Mouse (Mus musculus) mature B cell (primary cell): Measurements from ENCODE around the gene Msmp.
"Not testable (repeated sequence)": the region's sequence is repeated elsewhere in the genome, so short reads cannot be mapped to it uniquely, and the experiment has no call there.

Experiments used
- in situ Hi-C: fragments of 300-500 bp; cut with MboI; formaldehyde crosslinking; loops from 2 replicates; pipeline ENCODE4 v1.14.3; 2019

Msmp gene

DNA sequence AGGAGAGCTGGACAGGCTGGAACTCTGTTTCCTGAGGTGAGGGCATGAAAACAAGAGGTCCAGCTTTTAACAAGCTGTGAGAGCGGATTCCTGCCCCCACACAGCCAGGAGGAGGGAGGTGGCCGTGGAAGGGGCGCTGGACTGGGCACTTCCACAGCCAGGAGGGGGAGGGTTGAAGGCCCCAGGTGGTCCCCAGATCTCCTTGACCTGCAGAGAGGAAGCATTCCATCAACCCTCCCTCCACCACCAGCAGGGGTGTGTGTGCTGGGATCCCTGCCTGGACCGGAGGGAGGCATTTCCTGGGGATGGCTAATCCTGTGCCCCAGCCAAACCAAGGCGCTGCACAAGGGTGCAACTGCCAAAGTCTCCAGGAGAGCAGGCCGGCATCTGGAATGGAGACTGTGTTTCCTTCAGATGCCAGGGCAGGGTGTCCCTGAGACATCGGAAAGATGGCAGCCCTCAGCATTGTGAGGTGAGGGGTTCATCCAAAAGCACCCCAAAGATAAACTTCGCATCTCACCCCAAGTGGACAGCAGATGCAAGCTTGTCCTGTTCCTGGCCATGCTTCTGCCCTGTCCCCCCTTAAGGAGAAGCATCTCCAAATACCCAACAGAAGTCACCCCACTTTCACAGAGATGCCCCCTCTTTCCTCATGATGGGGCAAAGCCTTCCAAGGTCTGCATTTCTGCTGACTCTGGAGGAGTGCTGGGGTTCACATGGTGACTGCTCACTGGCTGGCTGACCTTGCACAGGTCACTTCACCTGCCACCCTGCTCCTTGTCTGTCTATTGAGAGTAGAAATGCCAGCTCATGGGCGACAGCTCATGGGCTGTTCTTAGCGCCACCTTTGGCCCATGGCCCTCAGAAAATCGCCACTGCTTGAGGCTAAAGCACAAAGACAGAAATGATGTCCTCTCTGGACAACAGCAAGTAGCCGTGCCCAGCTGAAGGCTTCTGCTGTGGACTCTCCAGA lies at the start of gene Msmp:
Msmp (minus strand) TSS at position 51 of the 973 bp plus-strand sequence.
- in situ Hi-C loops: no loop called here

DNA sequence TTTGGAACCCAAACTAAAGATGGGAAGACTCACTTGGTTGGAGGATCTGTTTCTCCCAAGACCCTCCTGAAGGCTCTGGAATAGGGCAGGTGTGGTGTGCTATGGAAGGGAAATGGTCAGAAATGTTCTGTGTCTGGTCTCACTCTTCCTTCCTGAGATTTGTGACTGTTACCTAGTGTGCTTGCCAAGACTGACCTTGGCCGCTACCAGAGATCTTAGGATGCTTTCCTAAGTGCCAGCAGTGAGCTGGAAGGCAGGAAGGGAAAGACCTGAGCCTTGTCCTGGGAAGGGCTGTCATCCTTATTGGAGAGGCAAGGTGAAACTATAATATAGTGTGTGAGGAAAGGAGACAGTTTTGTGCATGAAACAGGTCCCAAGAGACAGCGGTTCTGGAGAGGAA lies 49.4 kb upstream of the Msmp start:
- in situ Hi-C loops: no loop called here

DNA sequence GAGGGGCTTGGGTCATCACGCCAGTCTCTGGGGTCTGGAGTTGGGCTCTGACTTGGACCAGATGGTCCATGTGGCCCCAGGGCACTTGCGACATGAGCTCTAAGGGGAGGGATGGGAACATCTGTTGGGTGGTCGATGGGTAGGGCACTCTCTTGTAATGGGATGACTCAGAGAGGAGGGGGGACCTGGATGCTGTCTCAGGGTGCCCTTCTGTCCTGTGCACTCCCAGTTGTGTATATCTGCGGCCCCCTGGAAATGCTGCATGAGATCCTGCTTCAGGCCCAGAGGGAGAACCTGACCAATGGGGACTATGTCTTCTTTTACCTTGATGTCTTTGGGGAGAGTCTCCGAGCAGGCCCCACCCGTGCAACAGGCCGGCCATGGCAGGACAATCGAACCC lies 49.0 kb upstream of the Msmp start:
- in situ Hi-C loops: no loop called here

DNA sequence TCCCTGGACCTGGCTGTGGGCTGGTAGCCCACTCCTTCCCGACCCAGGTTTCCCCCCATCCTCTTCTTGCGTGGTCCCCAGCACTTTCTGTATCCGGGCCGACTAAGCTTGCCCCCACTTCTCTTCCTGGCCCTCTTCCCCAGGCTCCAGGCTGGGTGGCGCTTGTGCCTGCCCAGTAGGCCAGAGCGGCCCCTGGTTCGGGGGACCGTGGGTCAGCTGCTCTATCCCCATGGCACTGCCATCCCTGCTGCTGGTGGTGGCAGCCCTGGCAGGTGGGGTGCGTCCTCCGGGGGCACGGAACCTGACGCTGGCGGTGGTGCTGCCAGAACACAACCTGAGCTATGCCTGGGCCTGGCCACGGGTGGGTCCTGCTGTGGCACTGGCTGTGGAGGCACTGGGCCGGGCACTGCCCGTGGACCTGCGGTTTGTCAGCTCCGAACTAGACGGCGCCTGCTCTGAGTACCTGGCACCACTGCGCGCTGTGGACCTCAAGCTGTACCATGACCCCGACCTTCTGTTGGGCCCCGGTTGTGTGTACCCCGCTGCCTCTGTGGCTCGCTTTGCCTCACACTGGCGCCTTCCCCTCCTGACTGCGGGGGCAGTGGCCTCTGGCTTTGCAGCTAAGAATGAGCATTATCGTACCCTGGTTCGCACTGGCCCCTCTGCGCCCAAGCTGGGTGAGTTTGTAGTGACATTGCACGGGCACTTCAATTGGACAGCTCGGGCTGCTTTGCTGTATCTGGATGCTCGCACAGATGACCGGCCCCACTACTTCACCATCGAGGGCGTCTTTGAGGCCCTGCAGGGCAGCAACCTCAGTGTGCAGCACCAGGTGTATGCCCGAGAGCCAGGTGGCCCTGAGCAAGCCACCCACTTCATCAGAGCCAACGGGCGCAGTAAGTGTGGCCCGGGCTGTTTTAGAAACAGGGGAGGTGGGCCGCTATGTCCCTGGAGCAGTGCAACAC lies 47.9 kb upstream of the Msmp start:
- in situ Hi-C loops: no loop called here

DNA sequence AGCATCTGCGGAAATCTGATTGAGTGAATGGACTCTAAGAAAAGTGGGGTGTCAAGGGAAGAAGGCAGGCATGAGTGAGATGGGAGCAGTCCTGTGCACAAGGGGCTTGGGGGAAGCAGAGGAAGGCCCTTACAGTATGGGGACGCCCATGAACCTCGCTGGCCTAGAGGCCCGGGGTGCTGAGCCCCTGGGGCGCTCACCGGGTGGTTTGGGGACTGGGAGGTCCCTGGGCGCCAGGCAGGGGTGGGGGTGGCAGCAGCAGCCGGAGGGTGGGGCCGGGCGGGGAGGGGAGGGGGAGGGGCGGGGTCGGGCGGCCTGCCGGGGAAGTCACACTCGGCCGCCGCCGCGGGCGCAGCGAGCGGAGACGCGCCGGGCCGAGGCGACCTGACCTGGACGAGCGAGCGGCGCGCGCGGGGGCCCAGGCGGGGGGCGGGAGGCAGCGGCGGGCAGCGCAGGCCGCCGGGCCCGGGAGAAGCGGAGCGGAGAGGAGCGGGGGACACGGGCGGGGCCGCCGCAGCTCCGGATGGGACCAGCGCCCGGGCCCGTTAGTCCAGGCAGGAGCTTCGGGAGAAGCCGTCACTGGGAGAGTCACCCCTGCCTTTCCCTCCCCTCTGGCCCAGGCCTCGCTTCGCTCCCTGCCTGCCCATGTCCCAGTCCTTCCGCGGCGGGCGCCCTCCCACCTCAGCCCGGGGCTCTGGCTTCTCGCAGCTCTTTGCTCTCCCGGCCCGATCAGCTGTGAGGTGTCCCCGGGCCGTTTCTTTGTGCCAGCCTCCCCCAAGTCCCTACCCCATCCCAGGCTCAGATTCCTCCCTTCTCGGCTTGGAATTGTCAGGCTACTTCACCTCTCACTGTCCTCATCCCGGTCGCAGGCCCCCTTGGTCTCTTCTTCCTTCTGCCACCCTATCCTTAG lies 47.0 kb upstream of the Msmp start, which contains the start of gene Npr2:
Npr2 (plus strand) TSS at position 890 of the 910 bp plus-strand sequence.
- in situ Hi-C loops: no loop called here

DNA sequence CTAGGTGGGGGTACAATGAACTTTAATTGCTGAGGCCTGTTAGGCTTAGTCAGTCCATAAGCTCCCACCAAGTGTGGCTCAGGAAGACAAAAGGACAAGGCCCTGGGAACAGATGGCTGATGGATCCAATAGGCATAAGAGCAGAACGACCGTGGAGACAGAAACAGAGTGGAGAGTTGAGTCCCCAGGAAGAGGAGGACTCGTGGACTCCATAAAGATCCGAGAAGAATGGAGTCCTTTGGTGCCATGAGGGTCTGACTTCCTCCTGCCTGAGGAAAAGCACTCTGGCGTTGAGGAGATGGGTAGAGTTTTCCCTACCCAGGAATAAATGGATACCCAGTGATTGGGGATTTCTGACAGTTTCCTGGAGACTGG lies 46.4 kb upstream of the Msmp start:
- in situ Hi-C loops: no loop called here

DNA sequence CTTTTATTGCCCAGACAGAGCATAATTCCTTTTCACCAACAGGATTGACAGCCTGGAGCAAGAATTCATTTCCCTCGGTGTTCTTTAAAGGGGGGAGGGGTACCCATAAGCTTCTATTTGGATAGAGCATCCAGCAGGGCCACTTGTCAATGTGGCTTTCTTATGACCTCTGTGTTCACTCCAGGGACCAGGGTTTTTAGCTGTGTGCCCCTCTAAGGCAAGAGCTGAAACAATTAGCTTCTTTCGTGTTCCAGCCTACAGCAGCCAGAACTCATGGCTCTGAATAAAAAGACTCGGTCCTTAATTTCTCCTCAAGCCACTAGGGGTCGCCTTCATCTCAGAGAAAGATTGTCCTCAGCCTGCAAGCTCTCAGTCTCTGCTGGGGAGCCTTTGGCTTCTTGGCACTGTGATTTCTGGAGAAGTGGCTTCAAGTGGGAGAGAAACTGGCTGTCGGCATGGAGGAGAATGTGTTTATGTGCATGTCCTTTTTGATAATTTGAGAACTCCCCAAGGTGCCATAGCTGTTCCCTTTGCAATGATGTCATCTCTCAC lies 45.8 kb upstream of the Msmp start:
- in situ Hi-C loops: no loop called here

DNA sequence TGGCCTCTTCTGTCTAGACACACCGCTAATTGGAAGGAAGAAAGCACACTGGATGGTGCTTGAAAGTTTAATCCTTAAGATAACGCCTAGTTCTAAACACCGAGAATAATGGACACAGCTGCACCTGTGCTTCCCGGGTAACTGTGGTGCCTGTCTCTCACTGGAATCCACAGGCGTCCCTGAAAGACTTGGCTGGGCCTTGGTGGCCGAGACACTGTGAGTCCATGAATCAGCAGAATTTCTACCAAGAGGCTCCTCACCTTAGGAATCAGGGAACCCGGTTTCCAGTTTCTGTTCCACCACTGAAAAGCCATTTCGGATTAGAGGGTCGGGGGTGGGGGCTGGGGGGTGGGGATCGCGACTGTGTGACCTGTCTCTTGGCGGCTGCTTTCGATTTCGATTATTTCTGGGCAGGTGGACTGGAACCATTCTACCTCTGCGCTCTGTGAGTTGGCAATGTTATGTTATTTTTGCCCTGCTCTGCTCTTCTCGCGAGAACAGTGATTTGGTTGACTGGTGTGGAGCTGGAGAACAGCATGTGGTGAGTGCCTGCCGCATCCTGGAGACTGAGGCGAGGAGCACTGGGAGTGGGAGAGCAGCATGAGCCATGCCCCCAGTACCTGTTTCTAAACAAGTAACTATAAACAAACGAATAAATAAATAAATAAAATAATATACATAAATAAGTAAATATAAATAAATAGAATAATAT lies 45.0 kb upstream of the Msmp start:
- in situ Hi-C loops: no loop called here

DNA sequence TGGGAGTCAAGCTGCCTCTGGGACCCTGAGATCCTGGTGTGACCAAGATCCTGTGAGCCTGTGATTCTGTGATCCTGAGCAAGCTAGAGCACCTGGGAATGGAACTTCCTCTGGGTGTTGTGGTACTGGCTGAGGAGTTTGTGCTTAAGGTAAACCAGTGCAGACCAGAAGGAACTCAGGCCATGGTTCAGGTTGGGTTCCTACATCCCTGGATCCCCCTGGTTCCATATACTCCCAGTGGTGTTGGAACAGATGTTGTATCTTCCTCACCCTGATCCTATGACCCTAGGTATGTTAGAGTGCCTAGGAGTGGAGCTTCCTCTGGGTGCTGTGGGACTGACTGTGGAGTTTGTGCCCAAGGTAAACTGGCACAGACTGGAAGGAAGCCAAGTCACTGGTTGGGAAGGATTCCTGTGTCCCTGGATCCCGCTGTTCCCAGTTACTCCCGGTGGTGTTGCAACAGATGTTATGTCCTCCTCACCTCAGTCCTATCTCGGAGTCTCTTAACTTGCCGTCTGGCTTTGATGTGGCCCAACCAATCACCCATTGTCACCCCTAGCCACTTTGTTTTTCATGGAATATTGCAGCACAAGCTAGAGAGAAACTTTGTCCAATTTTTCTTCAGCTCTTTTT lies 36.0 kb upstream of the Msmp start:
- in situ Hi-C loops: no loop called here

DNA sequence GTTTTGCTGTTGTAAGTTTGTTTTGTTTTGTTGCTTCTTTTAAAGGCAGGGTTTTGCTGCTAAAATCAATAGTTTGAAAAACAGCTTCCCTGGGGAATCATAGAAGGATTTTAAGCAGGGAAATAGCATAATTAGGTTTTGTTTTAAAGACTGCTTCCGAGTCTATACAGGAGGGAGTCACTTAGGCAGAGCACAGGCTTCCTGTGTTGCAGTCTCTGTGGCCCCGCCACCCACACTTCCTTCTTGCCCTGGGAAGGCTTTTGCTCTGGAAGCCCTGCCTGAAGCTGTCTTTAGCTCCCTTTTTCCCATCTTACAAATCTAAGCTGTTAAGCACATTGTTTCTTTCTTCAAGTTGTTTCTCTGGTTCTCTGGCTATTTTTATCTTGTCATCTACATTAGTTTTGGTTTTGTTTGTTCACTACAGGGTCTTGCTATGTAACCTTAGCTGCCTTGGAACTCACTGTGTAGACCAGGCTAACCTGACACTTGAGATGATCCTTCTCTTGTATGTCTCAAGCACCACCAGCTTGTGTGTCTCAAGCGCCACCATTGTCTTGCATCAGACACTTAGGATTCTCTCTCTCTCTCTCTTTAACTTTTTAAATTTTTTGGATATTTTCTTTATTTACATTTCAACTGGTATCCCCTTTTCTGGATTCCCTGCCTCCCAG lies 28.9 kb upstream of the Msmp start:
- in situ Hi-C loops: no loop called here

DNA sequence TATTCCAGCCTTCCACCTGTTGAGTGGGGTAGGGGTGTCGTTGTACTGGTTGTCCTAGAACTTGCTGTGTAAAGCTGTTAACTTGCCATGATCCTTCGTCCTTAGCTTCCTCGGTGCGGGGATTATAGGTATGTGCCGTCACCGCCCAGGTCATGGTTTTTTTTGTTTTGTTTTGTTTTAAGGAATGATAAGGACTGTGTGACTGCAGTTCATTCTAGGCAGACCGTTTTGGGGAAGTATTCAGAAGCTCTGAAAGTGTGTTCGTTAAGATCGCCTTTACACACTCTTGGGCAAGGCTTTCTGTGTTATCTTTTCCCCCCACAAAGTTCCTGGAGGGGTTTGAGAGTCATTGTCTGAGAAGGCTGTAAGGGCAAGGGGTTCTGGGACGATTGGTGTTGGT lies 28.2 kb upstream of the Msmp start:
- in situ Hi-C loops: no loop called here

DNA sequence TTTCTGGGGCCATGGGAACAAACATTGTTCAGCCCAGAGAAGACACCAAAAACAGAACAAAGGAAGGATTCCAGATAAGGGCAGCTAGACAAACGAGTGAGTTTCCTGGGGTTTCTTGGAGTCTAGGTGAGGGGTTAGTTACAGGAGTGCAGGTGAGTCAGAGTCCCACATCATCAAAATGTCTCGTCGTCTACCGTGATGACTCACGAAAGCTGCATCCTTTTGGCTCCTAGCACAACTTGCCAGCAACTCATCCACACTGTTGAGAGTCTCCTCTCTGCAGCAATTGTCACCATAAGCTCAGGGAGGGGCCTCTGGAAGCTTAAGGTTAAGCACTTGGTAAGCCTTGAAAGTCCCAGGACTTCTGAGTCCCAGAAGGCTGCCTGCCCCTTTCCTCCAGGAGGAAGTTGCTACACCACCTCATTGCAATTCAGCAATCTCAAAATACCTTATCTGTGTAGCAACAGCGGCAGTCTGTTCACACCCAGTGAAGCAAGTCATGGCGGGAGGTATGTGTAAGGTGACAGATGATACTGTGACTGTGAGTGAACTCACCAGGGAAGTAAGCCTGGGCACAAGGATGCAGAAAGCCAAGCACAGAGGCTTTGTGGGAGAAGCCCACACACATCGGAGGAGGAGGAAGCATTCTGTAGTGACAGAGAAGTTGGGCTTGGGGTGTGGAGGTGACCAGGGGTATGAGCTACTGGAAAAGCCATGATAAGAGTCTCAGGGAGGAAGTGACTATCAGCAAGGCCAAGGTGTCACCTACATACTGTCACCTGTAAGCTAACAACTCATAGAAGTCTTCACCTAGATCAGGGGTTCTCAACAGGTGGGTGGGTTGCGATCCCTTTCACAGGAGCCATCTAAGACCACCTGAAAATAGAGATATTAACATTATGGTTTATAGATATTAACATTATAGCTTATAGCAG lies 20.7 kb upstream of the Msmp start:
- in situ Hi-C loops: no loop called here

DNA sequence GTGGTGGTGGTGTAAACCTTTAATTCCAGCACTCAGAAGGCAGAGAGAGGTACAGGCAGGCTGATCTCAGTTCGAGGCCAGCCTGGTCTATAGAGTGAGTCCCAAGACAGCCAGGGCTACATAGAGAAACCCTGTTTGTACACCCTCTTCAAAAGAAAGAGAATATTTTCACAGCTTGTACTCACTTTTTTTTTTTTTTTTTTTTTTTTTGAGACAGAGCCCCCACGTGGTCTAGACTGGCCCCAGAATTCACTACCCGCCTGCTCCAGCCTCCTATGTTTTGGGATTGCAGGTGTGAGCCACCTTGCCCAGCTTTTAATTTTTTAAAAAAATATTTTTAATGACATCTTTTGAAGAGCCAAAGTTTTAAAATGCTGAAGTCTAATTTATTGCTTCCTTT lies 19.8 kb upstream of the Msmp start:
- in situ Hi-C loops: no loop called here

DNA sequence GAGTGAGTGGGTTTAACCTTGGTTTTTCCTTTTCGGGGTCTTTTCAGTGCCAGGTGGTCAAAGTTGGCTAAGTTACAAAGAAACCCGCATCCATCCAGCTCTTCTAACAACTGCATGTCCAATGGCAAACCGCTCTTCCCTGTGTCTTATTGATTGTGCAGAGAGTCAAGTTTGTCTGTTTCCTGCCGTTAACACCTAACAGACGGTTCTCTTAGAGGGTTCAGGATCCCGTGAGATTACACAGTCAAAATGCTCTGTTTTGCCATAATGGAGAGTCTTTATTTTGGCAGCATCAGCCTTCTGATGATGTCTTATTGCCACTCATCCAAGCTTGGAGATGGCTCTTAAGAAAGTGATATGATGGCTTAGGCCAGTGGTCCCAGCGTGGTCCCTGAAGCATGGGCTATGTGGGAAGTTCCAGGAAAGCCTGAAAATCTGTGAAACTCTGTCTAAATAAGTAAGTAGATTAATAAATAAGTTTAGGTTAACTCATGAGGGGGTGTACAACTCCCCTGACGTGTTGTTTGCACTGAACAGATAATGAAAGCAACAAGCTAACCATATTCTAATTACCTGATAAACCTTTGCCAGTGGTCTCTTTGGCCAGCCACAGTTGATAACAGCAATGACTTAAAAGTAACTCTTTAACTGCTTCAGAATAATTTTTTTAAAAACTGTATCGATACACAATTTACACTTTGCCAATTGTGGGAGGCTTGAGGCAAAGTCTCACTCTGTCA lies 16.1 kb upstream of the Msmp start:
- in situ Hi-C loops: no loop called here

DNA sequence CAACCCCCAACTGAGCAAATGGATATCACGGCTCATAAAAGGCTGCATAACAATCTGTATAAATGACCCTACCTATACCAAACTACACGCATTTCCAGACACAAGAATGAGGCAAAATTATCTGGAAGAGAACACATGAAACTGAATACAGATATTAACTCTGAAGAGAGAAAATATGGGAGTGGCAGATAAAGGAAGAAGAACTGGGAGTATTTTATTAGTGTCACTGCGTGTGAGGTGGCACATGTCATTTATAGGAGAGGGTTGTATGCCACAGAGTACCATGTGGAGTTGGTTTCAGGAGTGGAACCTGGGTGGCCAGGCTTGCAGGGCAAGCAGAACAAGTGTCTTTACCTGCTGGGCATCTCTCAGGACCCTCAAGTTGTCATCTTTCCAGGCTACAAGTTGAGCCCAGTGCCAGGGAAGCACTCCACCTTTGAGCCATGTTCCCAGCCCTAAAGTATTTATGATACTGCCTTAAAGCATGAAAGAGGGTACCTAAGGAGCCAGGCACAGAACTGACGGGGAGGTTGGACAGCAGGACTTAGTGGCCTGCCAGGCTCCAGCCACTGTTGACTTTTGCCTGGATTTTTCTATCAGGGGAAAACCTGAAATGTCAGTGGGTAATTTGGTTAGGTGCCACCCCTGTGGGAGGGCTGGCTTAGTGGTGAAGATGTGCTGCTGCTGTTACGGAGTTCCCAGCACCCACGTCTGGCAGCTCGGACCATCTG lies 14.5 kb upstream of the Msmp start:
- in situ Hi-C loops: no loop called here

DNA sequence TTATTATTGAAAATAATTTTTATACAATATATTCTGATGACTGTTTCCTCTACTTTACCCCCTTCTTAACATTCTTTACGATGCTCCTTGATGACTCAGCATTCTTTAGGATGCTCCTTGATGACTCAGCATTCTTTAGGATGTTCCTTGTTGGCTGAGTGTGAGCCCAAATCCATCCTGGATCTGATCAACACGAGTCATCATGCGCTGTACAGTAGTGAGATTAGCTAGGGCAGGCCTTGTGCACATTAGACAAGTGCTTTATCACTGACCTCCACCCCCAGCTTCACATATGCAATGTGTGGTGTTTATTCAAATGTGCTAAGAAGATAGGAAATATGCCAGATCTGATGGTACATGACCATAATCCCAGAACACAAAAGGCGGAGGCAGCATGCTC lies 13.9 kb upstream of the Msmp start:
- in situ Hi-C loops: no loop called here

DNA sequence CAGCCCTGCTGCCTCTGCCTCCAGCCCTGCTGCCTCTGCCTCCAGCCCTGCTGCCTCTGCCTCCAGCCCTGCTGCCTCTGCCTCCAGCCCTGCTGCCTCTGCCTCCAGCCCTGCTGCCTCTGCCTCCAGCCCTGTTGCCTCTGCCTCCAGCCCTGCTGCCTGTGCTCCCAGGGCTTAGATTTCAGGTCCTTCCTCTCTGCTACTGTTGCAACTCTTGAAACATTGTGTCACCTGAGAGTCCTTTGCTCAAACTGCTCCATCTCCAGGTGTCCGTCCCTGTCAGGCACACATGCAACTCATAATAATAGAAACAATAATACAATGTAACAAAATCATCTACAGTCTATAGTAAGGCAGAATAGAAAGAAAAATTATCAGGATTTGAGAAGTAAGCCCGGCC lies 12.3 kb upstream of the Msmp start:
- in situ Hi-C loops: not testable (repeated sequence)
